Mouse (Mus musculus) heart, embryonic 16.5 days (tissue): Measurements from ENCODE around the gene Rad51d. TPM values are rescaled to one million over a fixed set of nuclear protein-coding genes. Genes with fewer than 3 reads are reported as not detected.

Experiments used
- ATAC-seq: fragments of 200-750 bp; cut with Nextera tagmentation; replicated peaks from 2 replicates; pipeline ENCODE4 v1.8.0; 2017; ENCODE audit warnings: moderate number of reproducible peaks; ENCODE audit not compliant: insufficient read depth, low FRiP score; ENCODE audit errors: extremely low read depth
- H3K27ac ChIP-seq: fragments of 300-500 bp; sonication (generic); 2 replicates; pipeline ENCODE4 v1.5.1; 2014; ENCODE audit warnings: mild to moderate bottlenecking, low read length, control low read depth, moderate library complexity
- H3K27me3 ChIP-seq: fragments of 300-500 bp; sonication (generic); 2 replicates; pipeline ENCODE4 v1.6.1; 2014; ENCODE audit warnings: low read length, mixed read lengths; ENCODE audit not compliant: control insufficient read depth, insufficient read depth
- H3K36me3 ChIP-seq: fragments of 300-500 bp; sonication (generic); 2 replicates; pipeline ENCODE4 v1.6.1; 2014; ENCODE audit not compliant: control insufficient read depth, insufficient read depth
- H3K4me1 ChIP-seq: fragments of 300-500 bp; sonication (generic); 2 replicates; pipeline ENCODE4 v1.6.1; 2014; ENCODE audit warnings: low read length, mixed read lengths; ENCODE audit not compliant: control insufficient read depth, insufficient read depth
- H3K4me2 ChIP-seq: fragments of 300-500 bp; sonication (generic); 2 replicates; pipeline ENCODE4 v1.6.1; 2014; ENCODE audit warnings: low read depth, mild to moderate bottlenecking, control low read depth, low read length
- H3K4me3 ChIP-seq: fragments of 300-500 bp; sonication (generic); 2 replicates; pipeline ENCODE4 v1.5.1; 2014; ENCODE audit warnings: mild to moderate bottlenecking, control low read depth, low read length
- H3K9ac ChIP-seq: fragments of 300-500 bp; sonication (generic); 2 replicates; pipeline ENCODE4 v1.6.1; 2014; ENCODE audit warnings: low read length, control low read depth
- H3K9me3 ChIP-seq: fragments of 300-500 bp; sonication (generic); replicated peaks from 2 replicates; pipeline ENCODE4 v1.6.1; 2016; ENCODE audit warnings: low read length; ENCODE audit not compliant: control insufficient read depth
- WGBS: fragments of 180-500 bp; shearing (Covaris S2); extraction: QIAGEN DNeasy Blood & Tissue Kit; methylation state at CpG from one replicate; pipeline ENCODE4 v1.1.7; 2014; 5-methylcytosine and 5-hydroxymethylcytosine counted together
- polyA plus RNA-seq: library from polyadenylated mRNA; unstranded; fragments of >200 nt; fragmentation: Nextera tagmentation; extraction: Ambion mirVana; gene quantifications from 2 replicates; pipeline ENCODE4 v1.2.1, GENCODE M21; 2015

Rad51d gene
- polyA plus RNA-seq, 1 experiment from 2014 or later, result 13.8 TPM

DNA sequence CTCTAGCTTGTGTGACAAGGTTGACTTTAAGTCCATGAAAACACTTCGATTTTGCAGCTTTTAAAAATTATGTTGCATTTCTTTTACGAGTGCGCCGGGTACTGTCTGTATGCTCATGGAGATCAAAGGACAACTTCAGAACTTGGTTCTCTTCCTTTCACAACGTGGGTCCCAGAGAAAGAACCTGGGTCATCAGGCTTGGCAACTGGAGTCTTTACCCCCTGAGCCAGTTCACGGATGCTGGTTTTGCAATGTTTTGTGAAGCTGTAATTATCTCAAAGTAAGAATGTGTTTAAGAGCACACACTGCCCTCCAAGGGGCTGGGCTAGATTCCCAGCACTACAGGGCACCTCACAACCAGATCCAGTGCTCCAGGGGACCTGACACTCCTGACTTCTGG is 36.3 kb downstream of the Rad51d start:
- H3K9ac ChIP-seq, result no peak overlapping the region
- no peaks in the 10 kb centered on the region for H3K36me3 ChIP-seq
- ATAC-seq, result no peak
- no peaks in the 10 kb centered on the region for H3K9me3 ChIP-seq
- H3K27me3 ChIP-seq, result no peaks in the 10 kb centered on the region
- H3K4me1 ChIP-seq, result no peaks in the 10 kb centered on the region; the same call in 1 of the 2 replicates
- H3K4me3 ChIP-seq, result no peak overlapping the region
- no peak overlapping the region for H3K27ac ChIP-seq
- 83% methylated on average over 6 of the region's 6 CpGs for WGBS
- no peak overlapping the region for H3K4me2 ChIP-seq

DNA sequence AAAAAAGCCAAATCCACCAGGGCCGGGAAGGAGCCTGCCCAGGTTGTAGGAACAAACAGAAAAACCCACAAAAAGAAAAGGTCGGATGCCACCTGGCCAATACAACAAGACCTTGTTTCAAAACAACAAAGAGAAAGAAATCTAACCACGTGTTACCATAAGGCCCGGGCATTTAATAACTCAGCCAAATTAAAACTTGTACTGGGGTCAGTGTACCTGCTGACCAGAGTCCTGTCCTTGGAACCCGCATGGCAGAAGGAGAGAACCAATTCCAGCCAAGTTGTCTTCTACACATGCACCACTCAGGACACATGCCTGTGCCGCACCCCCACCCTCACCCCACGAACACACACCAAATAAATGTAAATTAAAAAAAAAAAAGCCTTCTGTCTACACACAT is 37.5 kb downstream of the Rad51d start:
- no peak overlapping the region for H3K4me3 ChIP-seq
- H3K27me3 ChIP-seq, result no peaks in the 10 kb centered on the region
- ATAC-seq, result no peak
- no peaks in the 10 kb centered on the region for H3K36me3 ChIP-seq
- no peak overlapping the region for H3K4me2 ChIP-seq
- WGBS, result 84% methylated on average over 7 of the region's 7 CpGs
- no peaks in the 10 kb centered on the region for H3K9me3 ChIP-seq
- H3K27ac ChIP-seq, result no peak overlapping the region
- no peaks in the 10 kb centered on the region; the same call in 1 of the 2 replicates for H3K4me1 ChIP-seq
- no peak overlapping the region for H3K9ac ChIP-seq

DNA sequence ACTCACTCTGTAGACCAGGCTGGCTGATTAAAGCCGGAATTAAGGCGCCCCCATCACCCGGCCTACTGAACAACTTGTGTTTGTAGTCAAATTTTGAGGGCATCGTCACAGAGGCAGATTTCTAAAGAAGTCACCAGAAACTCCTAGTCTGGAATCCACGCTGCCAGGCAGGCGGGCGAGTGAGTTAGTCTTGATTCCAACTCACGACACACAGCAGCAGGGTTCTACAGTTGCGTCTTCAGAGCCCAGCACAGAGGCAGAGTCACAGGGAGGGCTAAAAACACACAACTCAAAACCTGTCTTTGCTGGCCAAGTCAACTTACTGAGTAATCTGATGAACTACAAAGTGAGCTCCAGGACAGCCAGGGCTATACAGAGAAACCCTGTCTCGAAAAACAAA is 37.9 kb downstream of the Rad51d start:
- Histone ChIP-seq H3K4me1 (no peaks in the 10 kb centered on the region; the same call in 1 of the 2 replicates), H3K9me3 (no peaks in the 10 kb centered on the region), H3K4me3 (no peak overlapping the region), H3K9ac (no peak overlapping the region), H3K27ac (no peak overlapping the region), H3K4me2 (no peak overlapping the region), H3K36me3 (no peaks in the 10 kb centered on the region), H3K27me3 (no peaks in the 10 kb centered on the region)
- 83% methylated on average over 10 of the region's 10 CpGs for WGBS
- ATAC-seq, result no peak

DNA sequence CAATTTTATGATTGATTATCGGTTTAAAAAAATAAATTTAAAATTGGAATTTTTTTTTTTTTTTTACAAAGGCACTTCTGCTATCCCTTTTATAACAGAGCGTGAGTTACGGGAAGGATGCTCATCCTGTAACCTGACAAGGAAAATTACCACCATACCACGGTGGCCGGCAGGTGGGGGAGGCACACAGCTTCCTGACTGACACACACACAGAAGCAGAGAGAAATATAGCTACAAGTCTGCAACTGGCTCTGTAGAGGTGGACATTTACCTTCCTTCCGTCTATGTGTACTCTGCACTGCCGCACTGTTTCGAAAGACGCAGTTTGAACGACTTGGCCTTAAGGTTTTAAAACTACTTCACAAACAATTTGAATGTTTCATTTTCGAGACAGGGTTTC is 38.3 kb downstream of the Rad51d start:
- H3K9me3 ChIP-seq, result no peaks in the 10 kb centered on the region
- H3K36me3 ChIP-seq, result no peaks in the 10 kb centered on the region
- no peak overlapping the region for H3K27ac ChIP-seq
- H3K27me3 ChIP-seq, result no peaks in the 10 kb centered on the region
- H3K4me1 ChIP-seq, result no peaks in the 10 kb centered on the region; the same call in 1 of the 2 replicates
- H3K9ac ChIP-seq, result no peak overlapping the region
- no peak for ATAC-seq
- WGBS, result 85% methylated on average over 11 of the region's 11 CpGs
- no peak overlapping the region for H3K4me2 ChIP-seq
- H3K4me3 ChIP-seq, result no peak overlapping the region

DNA sequence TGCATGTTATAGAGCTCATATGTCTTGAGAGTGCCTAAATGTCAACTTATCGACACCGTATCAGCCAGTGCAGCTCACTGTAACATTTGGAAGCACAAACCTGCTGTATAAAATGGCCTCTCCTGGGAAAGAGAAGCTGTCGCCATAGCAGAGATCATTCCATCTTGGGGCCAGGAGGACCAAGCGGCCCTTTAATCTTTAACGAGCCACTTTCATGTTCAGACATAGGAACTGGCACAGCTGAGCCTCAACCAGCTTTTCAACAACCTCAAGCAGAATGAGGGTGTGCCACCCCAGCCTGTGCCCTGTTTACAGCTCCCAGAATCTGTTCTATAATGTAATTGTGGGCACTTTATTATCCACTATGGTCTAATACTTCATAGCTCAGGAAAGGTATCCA is 40.2 kb downstream of the Rad51d start:
- no peak for ATAC-seq
- WGBS, result 65% methylated on average over 5 of the region's 5 CpGs
- Histone ChIP-seq H3K9me3 (no peaks in the 10 kb centered on the region), H3K36me3 (no peaks in the 10 kb centered on the region), H3K27ac (no peak overlapping the region), H3K4me3 (no peak overlapping the region), H3K4me2 (no peak overlapping the region), H3K27me3 (no peaks in the 10 kb centered on the region), H3K4me1 (peaks cover 4% of the 10 kb centered on the region), H3K9ac (no peak overlapping the region)

DNA sequence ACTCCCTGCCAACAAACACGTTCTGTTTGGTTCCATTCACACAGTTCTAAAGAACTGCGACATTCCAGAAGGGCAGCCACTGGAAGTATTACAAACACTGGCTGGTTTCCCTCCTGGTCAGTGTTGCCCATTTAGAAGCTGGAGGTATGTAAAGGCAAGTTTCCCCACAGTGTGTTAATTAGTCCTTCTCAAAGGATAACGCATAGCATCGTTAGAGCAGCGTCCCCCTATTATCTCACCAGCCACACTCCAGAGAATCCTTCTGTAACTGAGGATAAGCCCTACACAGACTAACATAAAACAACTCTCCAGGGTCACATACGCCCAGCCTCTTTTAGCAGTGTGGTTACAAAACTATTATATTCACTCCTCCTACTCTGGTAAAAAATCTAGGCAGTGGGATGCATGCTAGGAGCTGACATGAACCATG is 42.8 kb downstream of the Rad51d start:
- no peaks in the 10 kb centered on the region for H3K36me3 ChIP-seq
- ATAC-seq, result no peak
- 44% methylated on average over 6 of the region's 6 CpGs for WGBS
- H3K27me3 ChIP-seq, result no peaks in the 10 kb centered on the region
- no peak overlapping the region for H3K4me2 ChIP-seq
- H3K9ac ChIP-seq, result no peak overlapping the region
- H3K27ac ChIP-seq, result no peak overlapping the region
- peaks cover 9% of the 10 kb centered on the region for H3K4me1 ChIP-seq
- H3K4me3 ChIP-seq, result no peak overlapping the region
- H3K9me3 ChIP-seq, result no peaks in the 10 kb centered on the region

DNA sequence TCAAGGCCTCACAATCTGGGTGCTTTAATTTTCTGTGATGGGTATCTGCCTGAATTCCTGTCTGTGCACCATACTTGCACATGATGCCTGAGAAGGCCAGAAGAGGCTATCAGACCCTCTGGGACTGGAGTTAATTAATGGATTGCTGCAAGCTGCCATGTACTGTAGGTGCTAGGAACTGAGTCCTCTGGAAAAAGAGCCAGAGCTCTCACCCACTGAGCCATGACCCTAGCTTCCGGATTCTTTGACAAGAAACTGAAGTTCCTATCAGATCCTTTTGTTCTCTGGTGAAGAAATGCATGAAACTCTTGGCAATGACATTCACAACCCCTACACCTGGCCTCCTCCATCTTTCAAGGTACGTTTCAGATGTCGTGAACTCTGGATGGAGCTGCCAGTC is 43.5 kb downstream of the Rad51d start:
- peaks cover 9% of the 10 kb centered on the region for H3K4me1 ChIP-seq
- no peak overlapping the region for H3K4me2 ChIP-seq
- H3K36me3 ChIP-seq, result no peaks in the 10 kb centered on the region
- H3K27ac ChIP-seq, result no peak overlapping the region
- ATAC-seq, result no peak
- no peak overlapping the region for H3K4me3 ChIP-seq
- H3K9ac ChIP-seq, result no peak overlapping the region
- no peaks in the 10 kb centered on the region for H3K27me3 ChIP-seq
- 80% methylated on average over 3 of the region's 3 CpGs for WGBS
- no peaks in the 10 kb centered on the region for H3K9me3 ChIP-seq

DNA sequence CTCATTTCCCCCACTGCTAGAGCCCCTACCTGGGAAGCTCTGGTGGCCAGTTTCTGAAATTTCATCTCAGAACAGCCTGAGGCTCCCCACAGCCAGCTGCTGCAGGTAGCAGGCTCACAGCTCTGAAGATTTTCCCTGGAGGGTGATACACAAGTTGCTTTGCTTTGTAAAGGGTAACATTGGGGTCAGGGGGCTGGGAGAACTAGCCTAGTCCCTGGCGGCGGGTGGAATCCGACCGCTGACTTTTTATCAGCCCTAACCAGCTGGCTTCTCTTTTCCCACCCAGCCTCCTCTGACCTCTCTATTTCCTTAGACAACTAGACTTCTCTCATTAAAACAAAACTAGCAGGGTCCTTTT is 44.4 kb downstream of the Rad51d start:
- peak overlapping the region; percentile 65 for H3K9ac ChIP-seq
- H3K27ac ChIP-seq, result peak overlapping the region; percentile 20; the same call in 1 of the 2 replicates
- peak overlapping the region; percentile 45 for H3K4me3 ChIP-seq

DNA sequence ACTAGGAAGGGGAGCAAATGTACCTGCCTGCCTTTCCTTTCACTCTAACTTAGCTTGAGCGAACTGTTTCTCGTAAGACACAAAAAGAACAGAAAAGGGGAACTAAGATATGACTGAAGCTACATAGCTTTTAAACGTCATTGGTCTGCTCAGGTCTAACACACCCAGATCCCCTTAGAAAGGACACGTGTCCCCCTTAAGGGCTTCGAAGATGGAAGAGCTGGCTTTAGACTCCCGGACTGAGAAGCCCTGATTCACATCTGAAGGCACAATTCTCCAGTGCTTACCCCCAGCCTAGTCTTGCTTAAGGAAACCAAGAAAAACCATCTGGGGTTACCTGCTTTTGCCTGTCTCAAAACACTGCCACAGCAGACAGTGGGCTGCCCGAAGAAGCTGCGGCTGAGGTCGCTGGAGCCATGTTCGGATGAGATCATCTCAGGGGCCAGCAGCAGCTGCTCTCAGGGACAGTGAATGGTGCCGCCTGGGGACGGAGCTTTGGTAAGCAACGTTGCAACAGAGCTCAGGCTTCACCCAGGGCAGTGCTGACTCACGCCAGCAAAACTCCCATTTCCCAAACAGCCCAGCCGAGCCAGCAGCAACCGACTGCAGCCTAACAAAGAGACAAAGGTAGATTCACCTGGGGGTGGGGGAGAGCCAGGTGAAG is 44.9 kb downstream of the Rad51d start:
- peak overlapping the region; percentile 69 for H3K4me2 ChIP-seq
- peak; percentile 76 for ATAC-seq
- WGBS, result 13% methylated on average over 16 of the region's 16 CpGs
- no peaks in the 10 kb centered on the region for H3K9me3 ChIP-seq
- no peaks in the 10 kb centered on the region for H3K36me3 ChIP-seq
- H3K4me3 ChIP-seq, result peak overlapping the region; percentile 45
- H3K9ac ChIP-seq, result peak overlapping the region; percentile 65
- no peaks in the 10 kb centered on the region for H3K27me3 ChIP-seq
- H3K4me1 ChIP-seq, result peaks cover 9% of the 10 kb centered on the region
- peak overlapping the region; percentile 38; the same call in 1 of the 2 replicates for H3K27ac ChIP-seq

More for the DNA sequence above, 44.4 kb downstream of the Rad51d start:
- Histone ChIP-seq H3K27me3 (no peaks in the 10 kb centered on the region), H3K36me3 (no peaks in the 10 kb centered on the region), H3K9me3 (no peaks in the 10 kb centered on the region), H3K4me2 (peak overlapping the region; percentile 69), H3K4me1 (peaks cover 9% of the 10 kb centered on the region)
- peak; percentile 21; the same call in 1 of the 2 replicates for ATAC-seq
- 22% methylated on average over 4 of the region's 4 CpGs for WGBS
